Mouse (Mus musculus) thymus, adult 2 months (tissue): ENCODE results near the gene 4930544G11Rik.

ENCODE experiments used
- CTCF ChIP-seq: fragments of 200-500 bp; IDR thresholded peaks from 2 replicates; pipeline ENCODE4 v1.5.1; 2012; ENCODE audit warnings: mild to moderate bottlenecking, control low read depth, low read length, moderate library complexity, borderline replicate concordance; ENCODE audit not compliant: control insufficient read depth, poor library complexity, insufficient read depth; ENCODE audit errors: extremely low read depth
- POLR2A ChIP-seq: fragments of 200-500 bp; IDR thresholded peaks from 2 replicates; pipeline ENCODE4 v1.6.1; 2012; ENCODE audit warnings: mild to moderate bottlenecking, low read length, control low read depth, moderate library complexity; ENCODE audit not compliant: control insufficient read depth, poor library complexity, insufficient read depth; ENCODE audit errors: extremely low read depth

GRCm38 (mm10) chr6:65915421-65915820, 37.0 kb upstream of the 4930544G11Rik start:
- no peak for TF ChIP-seq POLR2A
- TF ChIP-seq CTCF = no peak
